Mouse (Mus musculus): ENCODE results near the gene Cfc1.

DNA sequence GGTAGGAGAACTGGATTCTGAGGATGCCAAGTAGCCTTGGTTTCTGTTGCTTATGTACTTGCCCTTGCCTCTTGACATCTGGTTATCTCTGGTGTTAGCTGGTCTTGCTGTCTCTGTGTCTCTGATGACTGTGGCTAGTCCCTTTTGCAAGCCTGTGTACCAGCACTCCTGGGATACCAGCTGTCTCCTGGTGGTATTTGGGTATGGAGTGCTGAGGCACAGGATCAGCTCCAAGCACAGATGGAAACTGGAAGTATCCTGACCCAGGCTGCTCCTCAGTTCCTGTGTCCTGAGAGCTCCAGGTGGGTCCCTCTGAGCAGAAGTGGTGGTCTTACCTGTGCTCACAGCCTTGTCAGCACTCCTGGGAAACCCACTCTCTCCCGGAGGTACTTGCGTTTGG, 32.7 kb downstream of the Cfc1 start:
- TF ChIP-seq GATA1 (IDR thresholded peaks at IDR 0.05; ENCODE audit: low read length) (no peak), TAL1 (IDR thresholded peaks at IDR 0.05; ENCODE audit: low read length) (no peak)

Measured in erythroblast, embryonic 14.5 days (primary cell).